ENCODE assay signal across 22 mouse cellular contexts in the genomic region with DNA sequence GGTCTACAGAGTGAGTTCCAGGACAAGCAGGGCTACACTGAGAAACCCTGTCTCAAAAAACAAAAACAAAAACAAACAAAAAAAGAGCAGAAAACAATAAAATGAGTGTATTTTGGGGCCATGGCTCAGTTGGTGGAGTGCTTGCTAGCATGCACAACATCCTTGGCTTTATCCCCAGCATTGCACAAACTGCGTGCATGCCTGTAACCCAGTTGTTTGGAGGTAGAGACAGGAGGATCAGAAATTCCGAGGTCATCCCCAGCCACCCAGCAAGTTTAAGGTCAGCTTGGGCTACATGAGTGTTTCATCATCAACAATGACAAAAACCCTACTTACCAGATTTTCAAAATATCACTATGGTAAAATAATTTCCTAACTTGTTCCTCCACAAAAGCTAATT. TPM values are rescaled to one million over a fixed set of nuclear protein-coding genes. Genes with fewer than 3 reads are reported as not detected.
DNase-seq lines count a peak whose midpoint lies in the region; TF ChIP-seq lines count a peak whose summit lies in the region.
"Had no signal": no experiment of that assay in that cellular context is flagged by ENCODE, and none has a peak within 500 bp of the region (broad histone marks: within the 10 kb centered on the region; RNA-seq: fewer than 3 reads in every experiment).

No protein-coding gene starts in this region.

- H3K27me3 ChIP-seq in liver, adult 2 months (ENCODE audit: control insufficient read depth, insufficient read depth, low read length), result no peaks in the 10 kb centered on the region
- H3K27me3 ChIP-seq: CH12.LX; embryonic facial prominence, embryonic 13.5 days; embryonic facial prominence, embryonic 15.5 days; forebrain, embryonic 12.5 days had no signal

- H3K4me1 ChIP-seq in liver, adult 2 months (ENCODE audit: control insufficient read depth, insufficient read depth, low read length), result no peaks in the 10 kb centered on the region
- H3K4me1 ChIP-seq: embryonic facial prominence, embryonic 13.5 days; embryonic facial prominence, embryonic 15.5 days; forebrain, embryonic 10.5 days; forebrain, embryonic 12.5 days had no signal

- 22% methylated on average over 2 of the region's 2 CpGs for WGBS in liver, adult 2 months

- H3K4me3 ChIP-seq in liver, adult 2 months (ENCODE audit: insufficient read depth, low read depth, low read length), result no peak overlapping the region
- H3K4me3 ChIP-seq: embryonic facial prominence, embryonic 13.5 days; embryonic facial prominence, embryonic 15.5 days; erythroblast, embryonic 14.5 days; forebrain, embryonic 10.5 days; forebrain, embryonic 12.5 days had no signal

- no peaks in the 10 kb centered on the region for H3K79me2 ChIP-seq in liver, adult 2 months (ENCODE audit: control insufficient read depth, insufficient read depth, low read length)

- no peak overlapping the region for H3K27ac ChIP-seq in liver, adult 2 months (replicated peaks; ENCODE audit: insufficient read depth, low read depth, low read length)
- H3K27ac ChIP-seq: embryonic facial prominence, embryonic 13.5 days; embryonic facial prominence, embryonic 15.5 days; forebrain, embryonic 10.5 days; forebrain, embryonic 12.5 days had no signal

- no peak for TF ChIP-seq POLR2A in liver, adult 2 months (IDR thresholded peaks at IDR 0.05; ENCODE audit: extremely low read depth, insufficient read depth, low read length)

- no peak overlapping the region for H3K9ac ChIP-seq in liver, adult 2 months (ENCODE audit: low read depth, low read length)
- H3K9ac ChIP-seq: embryonic facial prominence, embryonic 13.5 days; embryonic facial prominence, embryonic 15.5 days; forebrain, embryonic 12.5 days had no signal

- no peaks in the 10 kb centered on the region for H3K36me3 ChIP-seq in liver, adult 2 months (ENCODE audit: control insufficient read depth, insufficient read depth, low read length)
- H3K36me3 ChIP-seq: embryonic facial prominence, embryonic 13.5 days; embryonic facial prominence, embryonic 15.5 days; forebrain, embryonic 10.5 days; forebrain, embryonic 12.5 days; G1E had no signal

- DNase-seq in adrenal gland, adult 2 months, result peak; percentile 74
- no peak for DNase-seq in adrenal gland, adult 18-20 months (ENCODE audit: low spot score in 2 of 2)
- peak; percentile 69 for DNase-seq in liver, adult 2 months (ENCODE audit: extremely low read depth, low read depth, low spot score)
- no peak for DNase-seq in liver
- peak; percentile 70 for DNase-seq in adrenal gland, postnatal 14 days
- peak; percentile 28 to 68 for DNase-seq in adrenal gland, postnatal 36 days
- no peak for DNase-seq in left cerebral cortex, adult 9 months (ENCODE audit: low spot score in 2 of 2)
- DNase-seq in MN1 (ENCODE audit: low spot score), result no peak
- DNase-seq: B cell, adult 2 months; cerebellum, adult 11-12 months; cerebellum, adult 2 months; cerebellum, adult 9-10 months; cerebellum, postnatal 10 days; cerebellum, postnatal 36 days; embryo, embryonic 11 days had no signal

- TF ChIP-seq CTCF in liver, adult 2 months (IDR thresholded peaks at IDR 0.05; ENCODE audit: low read depth, low read length), result no peak

RNA-seq across cellular contexts. Expression of a gene that starts 20.4 kb away (rescaled TPM):
- 10 to 100 TPM; 14.9 to 19.1 TPM for total RNA-seq in adrenal gland, adult 2 months (2021)
- polyA plus RNA-seq in adrenal gland, adult 2 months (2012; rRNA removed), result 2.9 and 3.2 TPM in 2 replicates
- total RNA-seq in adrenal gland, adult 18-20 months (2021), result 10 to 100 TPM; 13.8 to 21.6 TPM
- total RNA-seq in liver, adult 2 months (2014; rRNA removed), result 6.0 and 6.5 TPM in 2 replicates
- polyA plus RNA-seq in liver, adult 2 months (2012; rRNA removed), result 0.91 and 1.1 TPM in 2 replicates
- 21.6 and 26.4 TPM in 2 replicates for total RNA-seq in adrenal gland, postnatal 14 days (2021)
- 10 to 100 TPM; 13.7 to 23.8 TPM for total RNA-seq in adrenal gland, postnatal 36 days (2021)

Comparison
In these comparisons a context has a peak if more than half of its experiments do, and no peak if none do; other contexts are left out.
1. DNase-seq: peak in adrenal gland, adult 2 months (single experiment), liver, adult 2 months (single experiment), adrenal gland, postnatal 14 days (single experiment) and adrenal gland, postnatal 36 days (2 of 2); none in adrenal gland, adult 18-20 months (0 of 2), liver (single experiment), left cerebral cortex, adult 9 months (0 of 2) and MN1 (single experiment).